Mouse (Mus musculus): ENCODE measurements around the gene Fgfrl1. TPM values are rescaled to one million over a fixed set of nuclear protein-coding genes. Genes with fewer than 3 reads are reported as not detected.
"Not testable (repeated sequence)": the region's sequence is repeated elsewhere in the genome, so short reads cannot be mapped to it uniquely, and the experiment has no call there.

The Fgfrl1 gene
- polyA plus RNA-seq, 1 experiment from 2014 or later: 57.6 TPM

GRCm38 (mm10) chr5:108727425-108727824 is 35.2 kb downstream of the Fgfrl1 start:
- POLR2A ChIA-PET: interaction anchor here (1.1 kb wide), 1 partner anchor 34 kb away, joined by 3 read pairs; no protein-coding TSS in a partner anchor
- DNase-seq (ENCODE audit: low read depth, low spot score): no peak

GRCm38 (mm10) chr5:108741844-108742243 is 49.7 kb downstream of the Fgfrl1 start:
- ATAC-seq (peak; percentile 44), DNase-seq (ENCODE audit: low read depth, low spot score) (no peak)
- CTCF ChIA-PET: interaction anchor here (3.0 kb wide), 1 partner anchor 15 kb away, joined by 11 read pairs; no protein-coding TSS in a partner anchor
- POLR2A ChIA-PET: no interaction called here
- in situ Hi-C loops (cut with MboI; ENCODE audit: low pct_unique_long_range_greater_than_20kb): no loop called here
- no peak for TF ChIP-seq CTCF (IDR thresholded peaks at IDR 0.05)
- H3K27me3 ChIP-seq: peaks cover 16% of the 10 kb centered on the region

More at GRCm38 (mm10) chr5:108727425-108727824, 35.2 kb downstream of the Fgfrl1 start:
- CTCF ChIA-PET: interaction anchor here (1.0 to 4.3 kb wide), 9 partner anchors 10 to 67 kb away, joined by 3 to 30 read pairs (median 6); partner anchors contain the start of genes Dgkq, Fgfrl1 and Idua
- peaks cover 6% of the 10 kb centered on the region for H3K27me3 ChIP-seq
- no peak for TF ChIP-seq CTCF (IDR thresholded peaks at IDR 0.05)
- no peak for ATAC-seq
- in situ Hi-C loops (cut with MboI; ENCODE audit: low pct_unique_long_range_greater_than_20kb): loop anchor here (5.0 kb wide), 1 partner anchor 55 kb away; no protein-coding TSS in a partner anchor

DNA sequence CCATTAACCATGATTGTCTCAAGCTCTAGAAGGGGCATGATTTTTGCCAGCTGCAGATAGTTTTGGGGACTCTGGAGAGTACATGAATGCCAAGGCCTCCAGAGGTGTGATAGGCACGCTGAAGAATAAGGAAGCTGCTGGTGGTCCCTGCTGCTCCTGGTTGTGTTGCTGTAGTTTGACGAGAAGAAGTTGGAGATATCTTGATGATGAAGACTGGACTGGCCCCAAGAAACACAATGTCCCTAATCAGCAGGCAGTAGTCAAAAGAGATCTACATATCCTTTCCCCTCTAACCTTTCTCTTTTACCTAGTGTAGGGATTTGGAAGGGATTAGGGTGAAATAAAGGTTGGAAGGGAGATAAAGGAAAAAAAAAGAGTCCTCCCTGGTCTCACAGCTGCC is 50.4 kb downstream of the Fgfrl1 start:
- DNase-seq (ENCODE audit: low read depth, low spot score): no peak
- in situ Hi-C loops (cut with MboI; ENCODE audit: low pct_unique_long_range_greater_than_20kb): no loop called here
- no peak for ATAC-seq
- TF ChIP-seq CTCF (IDR thresholded peaks at IDR 0.05): no peak
- H3K27me3 ChIP-seq: peaks cover 19% of the 10 kb centered on the region
- POLR2A ChIA-PET: no interaction called here
- CTCF ChIA-PET: no interaction called here

GRCm38 (mm10) chr5:108743856-108744255 is 51.7 kb downstream of the Fgfrl1 start:
- peaks cover 19% of the 10 kb centered on the region for H3K27me3 ChIP-seq
- CTCF ChIA-PET: interaction anchor here (0.7 to 2.1 kb wide), 4 partner anchors 9 to 48 kb away, joined by 3 to 6 read pairs (median 3); no protein-coding TSS in a partner anchor
- no peak for DNase-seq (ENCODE audit: low read depth, low spot score)
- POLR2A ChIA-PET: no interaction called here
- peak; percentile 77 for ATAC-seq
- in situ Hi-C loops (cut with MboI; ENCODE audit: low pct_unique_long_range_greater_than_20kb): no loop called here
- peak; percentile 71 for TF ChIP-seq CTCF (IDR thresholded peaks at IDR 0.05)

DNA sequence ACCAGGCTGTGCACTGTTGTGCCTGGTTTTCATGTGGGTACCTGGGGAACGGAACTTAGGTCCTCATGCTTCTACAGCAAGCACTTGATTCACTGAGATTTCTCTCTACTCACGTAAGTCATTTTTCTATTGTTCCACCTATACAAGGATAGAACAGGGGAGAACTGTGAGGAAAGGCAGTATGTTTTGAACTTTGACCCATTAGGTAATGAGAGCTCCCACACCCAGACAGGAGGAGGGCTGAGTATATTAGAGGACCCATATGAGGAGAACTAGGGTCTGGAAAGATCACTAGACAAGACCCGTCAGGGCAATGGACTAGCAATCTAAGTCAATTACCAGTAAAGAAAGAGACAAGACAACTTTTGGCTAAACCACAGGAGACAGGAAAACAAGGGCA is 52.4 kb downstream of the Fgfrl1 start:
- ChIA-PET POLR2A (no interaction called here), CTCF (interaction anchor here (0.9 to 2.1 kb wide), 3 partner anchors 8 to 49 kb away, joined by 3 to 6 read pairs (median 3); no protein-coding TSS in a partner anchor)
- in situ Hi-C loops (cut with MboI; ENCODE audit: low pct_unique_long_range_greater_than_20kb): no loop called here
- TF ChIP-seq CTCF (IDR thresholded peaks at IDR 0.05): no peak
- no peak for DNase-seq (ENCODE audit: low read depth, low spot score)
- no peak for ATAC-seq
- peaks cover 22% of the 10 kb centered on the region for H3K27me3 ChIP-seq

- in situ Hi-C loops (cut with MboI; ENCODE audit: low pct_unique_long_range_greater_than_20kb): no loop called here
- no peak for TF ChIP-seq CTCF (IDR thresholded peaks at IDR 0.05)
- CTCF ChIA-PET: no interaction called here
- peaks cover 25% of the 10 kb centered on the region for H3K27me3 ChIP-seq
- DNase-seq (ENCODE audit: low read depth, low spot score) (no peak), ATAC-seq (no peak)
- POLR2A ChIA-PET: no interaction called here
Measured at GRCm38 (mm10) chr5:108750328-108751210, 58.4 kb downstream of the Fgfrl1 start.

GRCm38 (mm10) chr5:108751258-108751657 is 59.1 kb downstream of the Fgfrl1 start:
- H3K27me3 ChIP-seq: peaks cover 24% of the 10 kb centered on the region
- DNase-seq (ENCODE audit: low read depth, low spot score); POLR2A ChIA-PET; ATAC-seq; CTCF ChIA-PET; in situ Hi-C loops (cut with MboI; ENCODE audit: low pct_unique_long_range_greater_than_20kb): not testable (repeated sequence)

Other genes starting within 250 kb of the Fgfrl1 start
- gene Mfsd7a, start 243.5 kb upstream of the Fgfrl1 start, polyA plus RNA-seq (2021): 1.1 TPM
- gene Pcgf3, start 231.2 kb upstream of the Fgfrl1 start, polyA plus RNA-seq (2021): 42.5 TPM
- gene Cplx1, start 142.4 kb upstream of the Fgfrl1 start, polyA plus RNA-seq (2021): not detected
- gene Gak, start 62.6 kb upstream of the Fgfrl1 start, polyA plus RNA-seq (2021): 133 TPM
- gene Tmem175, start 62.6 kb upstream of the Fgfrl1 start, polyA plus RNA-seq (2021): 37.2 TPM
- gene Idua, start 32.1 kb upstream of the Fgfrl1 start, polyA plus RNA-seq (2021): 10.4 TPM
- gene Dgkq, start 22.7 kb upstream of the Fgfrl1 start, polyA plus RNA-seq (2021): 29.8 TPM
- gene Slc26a1, start 16.8 kb upstream of the Fgfrl1 start, polyA plus RNA-seq (2021): 0.42 TPM
- gene Rnf212, start 82.6 kb downstream of the Fgfrl1 start, polyA plus RNA-seq (2021): not detected
- gene Tmed11, start 103.0 kb downstream of the Fgfrl1 start, polyA plus RNA-seq (2021): not detected
- not detected for gene Vmn2r8, start 116.5 kb downstream of the Fgfrl1 start, polyA plus RNA-seq (2021)
- gene Vmn2r9, start 160.2 kb downstream of the Fgfrl1 start, polyA plus RNA-seq (2021): not detected